18 mouse cellular contexts compared by ENCODE assay signal in genomic region chr4:21772306-21772705, GRCm38 (mm10). TPM values are rescaled to one million over a fixed set of nuclear protein-coding genes. Genes with fewer than 3 reads are reported as not detected.
A peak's percentile ranks its signal among the peaks of the same experiment; 100 is the strongest.
DNase-seq lines count a peak whose midpoint lies in the region.
"Had no signal": no experiment of that assay in that cellular context is flagged by ENCODE, and none has a peak within 500 bp of the region (broad histone marks: within the 10 kb centered on the region; RNA-seq: fewer than 3 reads in every experiment).

No protein-coding gene starts in this region.

- no peak overlapping the region for H3K27ac ChIP-seq in heart, embryonic 10.5 days
- H3K27ac ChIP-seq: embryonic facial prominence, embryonic 13.5 days; forebrain, embryonic 12.5 days; heart, adult 2 months had no signal

- DNase-seq in 3T3-L1 (ENCODE audit: low read depth, low spot score) (peak; percentile 13), R1 (ENCODE audit: low read depth, low spot score) (peak; percentile 35), adipocyte (ENCODE audit: low spot score) (no peak), MN1 (ENCODE audit: low spot score) (no peak)
- DNase-seq in B cell, adult 2 months: peak; percentile 62 to 68
- peak; percentile 32 to 37 for DNase-seq in natural killer cell, adult 2 months (ENCODE audit: low spot score in 2 of 2)
- no peak for DNase-seq in heart, embryonic 10.5 days (ENCODE audit: low spot score)
- DNase-seq in cerebellum, adult 18-20 months: no peak
- DNase-seq: adrenal gland, postnatal 14 days; cerebellum, adult 11-12 months; cerebellum, adult 9-11 months; cerebellum, postnatal 36 days; gastrocnemius, postnatal 14 days; heart, adult 2 months; kidney, adult 11 months had no signal

- H3K4me1 ChIP-seq in heart, embryonic 10.5 days: peaks cover 1% of the 10 kb centered on the region; the same call in 1 of the 2 replicates

- no peaks in the 10 kb centered on the region for H3K27me3 ChIP-seq in heart, embryonic 10.5 days (ENCODE audit: insufficient read depth, poor library complexity, severe bottlenecking)
- H3K27me3 ChIP-seq: embryonic facial prominence, embryonic 13.5 days; forebrain, embryonic 12.5 days; heart, embryonic 12.5 days had no signal

- no peak overlapping the region for H3K4me3 ChIP-seq in heart, embryonic 10.5 days
- H3K4me3 ChIP-seq: embryonic facial prominence, embryonic 13.5 days; forebrain, embryonic 12.5 days; heart, adult 2 months; heart, embryonic 12.5 days had no signal

- WGBS in heart, embryonic 10.5 days: 96% methylated on average over 1 of the region's 1 CpGs

- no peaks in the 10 kb centered on the region for H3K36me3 ChIP-seq in heart, embryonic 10.5 days
- H3K36me3 ChIP-seq: embryonic facial prominence, embryonic 13.5 days; forebrain, embryonic 12.5 days; heart, embryonic 12.5 days had no signal

- no peaks in the 10 kb centered on the region for H3K9me3 ChIP-seq in heart, embryonic 10.5 days
- H3K9me3 ChIP-seq: embryonic facial prominence, embryonic 13.5 days; forebrain, embryonic 12.5 days; heart, embryonic 12.5 days had no signal

RNA-seq across cellular contexts. Expression of gene Tstd3, which starts 5.3 kb away (rescaled TPM):
- polyA plus RNA-seq in heart, embryonic 10.5 days (2016; fragmentation: Nextera tagmentation; extraction: Ambion mirVana): 26.7 and 28.0 TPM in 2 replicates

RNA-seq across cellular contexts. Expression of gene Usp45, which starts 5.3 kb away (rescaled TPM):
- polyA plus RNA-seq in heart, embryonic 10.5 days (2016; fragmentation: Nextera tagmentation; extraction: Ambion mirVana): 8.9 and 9.5 TPM in 2 replicates

RNA-seq across cellular contexts. Expression of gene Ccnc, which starts 44.8 kb away (rescaled TPM):
- 31.2 and 36.0 TPM in 2 replicates for polyA plus RNA-seq in heart, embryonic 10.5 days (2016; fragmentation: Nextera tagmentation; extraction: Ambion mirVana)

Comparison
In these comparisons a context has a peak if more than half of its experiments do, and no peak if none do; other contexts are left out.
1. DNase-seq: peak in 3T3-L1 (single experiment), B cell, adult 2 months (2 of 2), R1 (single experiment) and natural killer cell, adult 2 months (2 of 2); none in adipocyte (single experiment), MN1 (single experiment), heart, embryonic 10.5 days (single experiment) and cerebellum, adult 18-20 months (0 of 2).